Mouse (Mus musculus): ENCODE measurements around the gene Il22ra2. TPM values are rescaled to one million over a fixed set of nuclear protein-coding genes. Genes with fewer than 3 reads are reported as not detected.

Gene Il22ra2
- polyA plus RNA-seq (2014; fragmentation: Nextera tagmentation; extraction: Ambion mirVana): 0.08 TPM in 1 of 2 replicates, not detected in the other

GRCm38 (mm10) chr10:19621408-19622048 is at the start of gene Il22ra2:
Gene Il22ra2 (plus strand): TSS chr10:19621998.
- WGBS: 88% methylated on average over 2 of the region's 2 CpGs
- Histone ChIP-seq H3K4me1 (ENCODE audit: control insufficient read depth in 2 of 2, insufficient read depth in 2 of 2, low read length in 2 of 2) (no peaks in the 10 kb centered on the region), H3K27ac (replicated peaks in 1 of 2; ENCODE audit: control insufficient read depth in 1 of 2, insufficient read depth in 1 of 2, low read depth in 2 of 2, low read length in 2 of 2) (no peak within 1 kb of the TSS), H3K36me3 (ENCODE audit: control insufficient read depth, insufficient read depth, low read length) (no peaks in the 10 kb centered on the region), H3K9ac (ENCODE audit: low read length) (no peak within 1 kb of the TSS), H3K4me3 (ENCODE audit: control insufficient read depth in 1 of 2, insufficient read depth in 1 of 2, low read depth in 1 of 2, low read length in 2 of 2) (no peak within 1 kb of the TSS), H3K9me3 (ENCODE audit: control insufficient read depth, low read length) (no peaks in the 10 kb centered on the region), H3K4me2 (ENCODE audit: low read length) (no peak within 1 kb of the TSS), H3K27me3 (ENCODE audit: control insufficient read depth, insufficient read depth, low read length) (no peaks in the 10 kb centered on the region)
- no peak for ATAC-seq (ENCODE audit: insufficient number of reproducible peaks, insufficient read depth, low FRiP score, low read depth)

- no peak overlapping the region for H3K9ac ChIP-seq (ENCODE audit: low read length)
- no peaks in the 10 kb centered on the region for H3K27me3 ChIP-seq (ENCODE audit: control insufficient read depth, insufficient read depth, low read length)
- H3K4me3 ChIP-seq (ENCODE audit: control insufficient read depth in 1 of 2, insufficient read depth in 1 of 2, low read depth in 1 of 2, low read length in 2 of 2): no peak overlapping the region
- H3K4me2 ChIP-seq (ENCODE audit: low read length): no peak overlapping the region
- no peaks in the 10 kb centered on the region for H3K9me3 ChIP-seq (ENCODE audit: control insufficient read depth, low read length)
- ATAC-seq (ENCODE audit: insufficient number of reproducible peaks, insufficient read depth, low FRiP score, low read depth): no peak
- 91% methylated on average over 3 of the region's 3 CpGs for WGBS
- H3K27ac ChIP-seq (replicated peaks in 1 of 2; ENCODE audit: control insufficient read depth in 1 of 2, insufficient read depth in 1 of 2, low read depth in 2 of 2, low read length in 2 of 2): no peak overlapping the region
- H3K4me1 ChIP-seq (ENCODE audit: control insufficient read depth in 2 of 2, insufficient read depth in 2 of 2, low read length in 2 of 2): 0 out of 4 replicates have a peak, but pooled peaks cover 0 to 3% of the 10 kb centered on the region in 2 experiments
- H3K36me3 ChIP-seq (ENCODE audit: control insufficient read depth, insufficient read depth, low read length): no peaks in the 10 kb centered on the region
Observed at GRCm38 (mm10) chr10:19577571-19577970, 44.2 kb upstream of the Il22ra2 start.

GRCm38 (mm10) chr10:19578001-19578400 is 43.8 kb upstream of the Il22ra2 start:
- H3K36me3 ChIP-seq (ENCODE audit: control insufficient read depth, insufficient read depth, low read length): no peaks in the 10 kb centered on the region
- H3K4me1 ChIP-seq (ENCODE audit: control insufficient read depth in 2 of 2, insufficient read depth in 2 of 2, low read length in 2 of 2): peaks cover 0 to 5% of the 10 kb centered on the region in 2 experiments; a peak in 2 of 4 replicates
- no peak overlapping the region for H3K9ac ChIP-seq (ENCODE audit: low read length)
- H3K4me3 ChIP-seq (ENCODE audit: control insufficient read depth in 1 of 2, insufficient read depth in 1 of 2, low read depth in 1 of 2, low read length in 2 of 2): no peak overlapping the region
- WGBS: 80% methylated on average over 6 of the region's 6 CpGs
- H3K27me3 ChIP-seq (ENCODE audit: control insufficient read depth, insufficient read depth, low read length): no peaks in the 10 kb centered on the region
- H3K9me3 ChIP-seq (ENCODE audit: control insufficient read depth, low read length): no peaks in the 10 kb centered on the region
- H3K27ac ChIP-seq (replicated peaks in 1 of 2; ENCODE audit: control insufficient read depth in 1 of 2, insufficient read depth in 1 of 2, low read depth in 2 of 2, low read length in 2 of 2): no peak overlapping the region
- no peak for ATAC-seq (ENCODE audit: insufficient number of reproducible peaks, insufficient read depth, low FRiP score, low read depth)
- H3K4me2 ChIP-seq (ENCODE audit: low read length): no peak overlapping the region

GRCm38 (mm10) chr10:19578409-19578986 is 43.3 kb upstream of the Il22ra2 start:
- no peak for ATAC-seq (ENCODE audit: insufficient number of reproducible peaks, insufficient read depth, low FRiP score, low read depth)
- Histone ChIP-seq H3K9ac (ENCODE audit: low read length) (no peak overlapping the region), H3K27ac (replicated peaks in 1 of 2; ENCODE audit: control insufficient read depth in 1 of 2, insufficient read depth in 1 of 2, low read depth in 2 of 2, low read length in 2 of 2) (no peak overlapping the region), H3K36me3 (ENCODE audit: control insufficient read depth, insufficient read depth, low read length) (no peaks in the 10 kb centered on the region), H3K4me1 (ENCODE audit: control insufficient read depth in 2 of 2, insufficient read depth in 2 of 2, low read length in 2 of 2) (peaks cover 0 to 7% of the 10 kb centered on the region in 2 experiments; a peak in 2 of 4 replicates), H3K9me3 (ENCODE audit: control insufficient read depth, low read length) (no peaks in the 10 kb centered on the region), H3K27me3 (ENCODE audit: control insufficient read depth, insufficient read depth, low read length) (no peaks in the 10 kb centered on the region), H3K4me2 (ENCODE audit: low read length) (no peak overlapping the region), H3K4me3 (ENCODE audit: control insufficient read depth in 1 of 2, insufficient read depth in 1 of 2, low read depth in 1 of 2, low read length in 2 of 2) (no peak overlapping the region)
- 62% methylated on average over 9 of the region's 9 CpGs for WGBS

GRCm38 (mm10) chr10:19580660-19581059 is 41.1 kb upstream of the Il22ra2 start:
- no peak overlapping the region for H3K4me3 ChIP-seq (ENCODE audit: control insufficient read depth in 1 of 2, insufficient read depth in 1 of 2, low read depth in 1 of 2, low read length in 2 of 2)
- H3K27me3 ChIP-seq (ENCODE audit: control insufficient read depth, insufficient read depth, low read length): no peaks in the 10 kb centered on the region
- no peak overlapping the region for H3K4me2 ChIP-seq (ENCODE audit: low read length)
- WGBS: 58% methylated on average over 3 of the region's 3 CpGs
- no peaks in the 10 kb centered on the region for H3K36me3 ChIP-seq (ENCODE audit: control insufficient read depth, insufficient read depth, low read length)
- H3K27ac ChIP-seq (replicated peaks in 1 of 2; ENCODE audit: control insufficient read depth in 1 of 2, insufficient read depth in 1 of 2, low read depth in 2 of 2, low read length in 2 of 2): no peak overlapping the region
- H3K4me1 ChIP-seq (ENCODE audit: control insufficient read depth in 2 of 2, insufficient read depth in 2 of 2, low read length in 2 of 2): peaks cover 0 to 7% of the 10 kb centered on the region in 2 experiments; a peak in 2 of 4 replicates
- no peak overlapping the region for H3K9ac ChIP-seq (ENCODE audit: low read length)
- no peak for ATAC-seq (ENCODE audit: insufficient number of reproducible peaks, insufficient read depth, low FRiP score, low read depth)
- no peaks in the 10 kb centered on the region for H3K9me3 ChIP-seq (ENCODE audit: control insufficient read depth, low read length)

- peaks cover 0 to 7% of the 10 kb centered on the region in 2 experiments; a peak in 2 of 4 replicates for H3K4me1 ChIP-seq (ENCODE audit: control insufficient read depth in 2 of 2, insufficient read depth in 2 of 2, low read length in 2 of 2)
- no peak for ATAC-seq (ENCODE audit: insufficient number of reproducible peaks, insufficient read depth, low FRiP score, low read depth)
- no peak overlapping the region for H3K27ac ChIP-seq (replicated peaks in 1 of 2; ENCODE audit: control insufficient read depth in 1 of 2, insufficient read depth in 1 of 2, low read depth in 2 of 2, low read length in 2 of 2)
- 62% methylated on average over 9 of the region's 9 CpGs for WGBS
- H3K27me3 ChIP-seq (ENCODE audit: control insufficient read depth, insufficient read depth, low read length): no peaks in the 10 kb centered on the region
- no peaks in the 10 kb centered on the region for H3K9me3 ChIP-seq (ENCODE audit: control insufficient read depth, low read length)
- H3K36me3 ChIP-seq (ENCODE audit: control insufficient read depth, insufficient read depth, low read length): no peaks in the 10 kb centered on the region
- H3K4me2 ChIP-seq (ENCODE audit: low read length): no peak overlapping the region
- H3K9ac ChIP-seq (ENCODE audit: low read length): no peak overlapping the region
- no peak overlapping the region for H3K4me3 ChIP-seq (ENCODE audit: control insufficient read depth in 1 of 2, insufficient read depth in 1 of 2, low read depth in 1 of 2, low read length in 2 of 2)
Observed at GRCm38 (mm10) chr10:19581844-19582582, 39.8 kb upstream of the Il22ra2 start.

- 61% methylated on average over 7 of the region's 7 CpGs for WGBS
Observed at GRCm38 (mm10) chr10:19582806-19583430, 38.9 kb upstream of the Il22ra2 start.

More at GRCm38 (mm10) chr10:19582806-19583430, 38.9 kb upstream of the Il22ra2 start:
- H3K9me3 ChIP-seq (ENCODE audit: control insufficient read depth, low read length): no peaks in the 10 kb centered on the region
- no peak overlapping the region for H3K4me2 ChIP-seq (ENCODE audit: low read length)
- H3K9ac ChIP-seq (ENCODE audit: low read length): no peak overlapping the region
- H3K36me3 ChIP-seq (ENCODE audit: control insufficient read depth, insufficient read depth, low read length): no peaks in the 10 kb centered on the region
- H3K27ac ChIP-seq (replicated peaks in 1 of 2; ENCODE audit: control insufficient read depth in 1 of 2, insufficient read depth in 1 of 2, low read depth in 2 of 2, low read length in 2 of 2): no peak overlapping the region; a peak in 1 of 4 replicates
- ATAC-seq (ENCODE audit: insufficient number of reproducible peaks, insufficient read depth, low FRiP score, low read depth): no peak
- no peak overlapping the region for H3K4me3 ChIP-seq (ENCODE audit: control insufficient read depth in 1 of 2, insufficient read depth in 1 of 2, low read depth in 1 of 2, low read length in 2 of 2)
- H3K4me1 ChIP-seq (ENCODE audit: control insufficient read depth in 2 of 2, insufficient read depth in 2 of 2, low read length in 2 of 2): peaks cover 0 to 7% of the 10 kb centered on the region in 2 experiments; a peak in 2 of 4 replicates
- H3K27me3 ChIP-seq (ENCODE audit: control insufficient read depth, insufficient read depth, low read length): no peaks in the 10 kb centered on the region
